Mouse (Mus musculus) stomach, embryonic 16.5 days (tissue): ENCODE measurements around the gene Elf2. TPM values are rescaled to one million over a fixed set of nuclear protein-coding genes. Genes with fewer than 3 reads are reported as not detected.

ENCODE experiments used
- microRNA-seq: library from miRNA; unstranded; fragments of <30 nt; microRNA quantifications from one replicate; pipeline ENCODE4, GENCODE M21; 2016
- polyA plus RNA-seq: library from polyadenylated mRNA; unstranded; fragments of >200 nt; fragmentation: Nextera tagmentation; extraction: Ambion mirVana; gene quantifications from 2 replicates; pipeline ENCODE4 v1.2.1, GENCODE M21; 2015

Elf2 gene
- polyA plus RNA-seq, 1 experiment from 2014 or later: 58.7 TPM

Small RNA genes within 50 kb of the gene (microRNA-seq; reads per million reads assigned to microRNA genes)
- gene Gm24282: not detected

Other genes starting within 250 kb of the Elf2 start
- gene Noct, start 116.2 kb downstream of the Elf2 start, polyA plus RNA-seq: 5.7 and 6.3 TPM in 2 replicates
- gene Mgarp, start 56.1 kb upstream of the Elf2 start, polyA plus RNA-seq: 4.2 and 4.5 TPM in 2 replicates
- 640 and 740 TPM in 2 replicates for gene Ndufc1, start 68.3 kb upstream of the Elf2 start, polyA plus RNA-seq
- 25.3 and 28.9 TPM in 2 replicates for gene Naa15, start 74.5 kb upstream of the Elf2 start, polyA plus RNA-seq
- 24.8 and 26.2 TPM in 2 replicates for gene Rab33b, start 143.3 kb upstream of the Elf2 start, polyA plus RNA-seq
- gene Setd7, start 220.2 kb upstream of the Elf2 start, polyA plus RNA-seq: 2.8 and 4.8 TPM in 2 replicates